Mouse (Mus musculus) CD8-positive naive resting alpha-beta T cell, adult 57 days (primary cell): ENCODE results near the gene Mydgf. TPM values are rescaled to one million over a fixed set of nuclear protein-coding genes. Genes with fewer than 3 reads are reported as not detected.

Source experiments
- total RNA-seq: library from RNA; stranded (reverse); gene quantifications from one replicate; pipeline ENCODE4 v1.2.4, GENCODE M21; 2023

Gene Mydgf
- 52.7 TPM for total RNA-seq

DNA sequence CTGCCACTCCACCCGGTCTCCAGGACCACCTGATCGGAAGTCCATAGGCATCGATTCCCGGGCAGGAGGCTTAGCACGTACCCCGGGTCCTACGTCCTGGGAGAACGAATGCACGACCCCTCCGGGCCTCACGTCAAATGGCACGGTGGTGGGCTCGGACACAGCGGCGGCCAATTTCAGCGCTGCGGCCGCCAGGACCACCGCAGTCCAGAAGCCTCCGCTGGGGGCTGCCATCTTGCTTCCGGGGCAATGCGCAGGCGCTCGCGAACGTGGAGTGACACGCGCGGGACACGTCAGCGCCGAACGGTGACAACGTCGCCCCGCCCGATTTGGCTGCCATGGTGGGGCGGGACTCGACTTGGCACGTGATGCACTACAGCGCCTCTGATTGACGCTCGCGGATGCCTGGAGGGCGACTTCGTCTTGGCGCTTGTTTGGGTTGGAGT is at the start of gene Mydgf:
Gene Mydgf (minus strand): TSS at position 263 of the 446 bp plus-strand sequence.

GRCm38 (mm10) chr17:56218377-56219191 is 34.9 kb upstream of the Mydgf start, which contains the start of gene Dpp9:
Dpp9 (minus strand) TSS chr17:56218905.

DNA sequence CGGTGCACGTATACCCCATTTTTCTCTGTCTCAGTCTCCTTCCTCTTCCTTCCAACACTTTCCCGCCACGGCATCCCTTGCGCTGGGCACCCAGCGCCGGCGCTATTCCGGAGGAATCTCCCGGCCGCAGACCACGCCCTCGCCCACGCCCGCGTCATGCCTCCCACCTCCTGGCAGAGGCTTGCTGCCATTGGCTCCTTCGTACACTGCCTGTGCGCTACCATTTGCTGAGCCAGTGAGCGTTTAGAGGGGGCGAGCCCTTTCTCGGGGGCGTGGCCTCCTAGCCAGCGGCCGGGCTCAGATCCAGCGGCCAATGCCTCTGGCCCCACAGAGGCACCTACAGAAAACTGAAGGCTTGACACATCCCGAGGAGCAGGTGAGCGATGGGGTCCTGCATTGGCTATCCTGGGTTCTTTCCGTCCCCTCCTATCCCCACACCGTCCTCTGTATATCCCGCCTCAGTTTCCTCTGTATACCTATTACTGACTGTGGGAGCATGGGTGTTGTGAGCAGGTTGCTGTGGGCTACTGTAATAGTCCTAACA is 21.4 kb downstream of the Mydgf start, which contains the start of gene Tnfaip8l1:
Gene Tnfaip8l1 (plus strand): TSS at position 247 of the 544 bp plus-strand sequence.

GRCm38 (mm10) chr17:56139858-56140595 is 43.7 kb downstream of the Mydgf start, which contains the start of gene Sema6b:
Sema6b (minus strand) TSS chr17:56140343.

Other genes with a start within 250 kb of the Mydgf start
- 6.4 TPM for gene Zfp119b, start 234.4 kb downstream of the Mydgf start, total RNA-seq
- 0.77 TPM for gene Ebi3, start 231.3 kb downstream of the Mydgf start, total RNA-seq
- 40.8 TPM for gene Yju2, start 224.8 kb downstream of the Mydgf start, total RNA-seq
- 3.2 TPM for gene Shd, start 213.5 kb downstream of the Mydgf start, total RNA-seq
- not detected for gene Fsd1, start 197.4 kb downstream of the Mydgf start, total RNA-seq
- gene Stap2, start 178.3 kb downstream of the Mydgf start, total RNA-seq, result 0.67 TPM
- 63.8 TPM for gene Mpnd, start 178.2 kb downstream of the Mydgf start, total RNA-seq
- gene Sh3gl1, start 147.3 kb downstream of the Mydgf start, total RNA-seq, result 125 TPM
- 1.4 TPM for gene Chaf1a, start 143.5 kb downstream of the Mydgf start, total RNA-seq
- gene Ubxn6, start 108.9 kb downstream of the Mydgf start, total RNA-seq, result 63.8 TPM
- gene Hdgfl2, start 104.3 kb downstream of the Mydgf start, total RNA-seq, result 109 TPM
- not detected for gene Plin4, start 74.1 kb downstream of the Mydgf start, total RNA-seq
- gene Plin5, start 66.3 kb downstream of the Mydgf start, total RNA-seq, result not detected
- gene Lrg1, start 61.9 kb downstream of the Mydgf start, total RNA-seq, result 0.37 TPM
- 0.15 TPM for gene Sema6b, start 43.6 kb downstream of the Mydgf start, total RNA-seq
- gene Tnfaip8l1, start 21.4 kb downstream of the Mydgf start, total RNA-seq, result 13.9 TPM
- 54.6 TPM for gene Dpp9, start 35.0 kb upstream of the Mydgf start, total RNA-seq
- gene Fem1a, start 72.9 kb upstream of the Mydgf start, total RNA-seq, result 20.9 TPM
- gene Ticam1, start 92.9 kb upstream of the Mydgf start, total RNA-seq, result 11.1 TPM
- gene Plin3, start 109.0 kb upstream of the Mydgf start, total RNA-seq, result 22.9 TPM
- gene Arrdc5, start 116.4 kb upstream of the Mydgf start, total RNA-seq, result not detected
- gene Uhrf1, start 119.4 kb upstream of the Mydgf start, total RNA-seq, result 6.6 TPM
- 74.3 TPM for gene Kdm4b, start 142.1 kb upstream of the Mydgf start, total RNA-seq